Mouse (Mus musculus): ENCODE data around the gene Cyp26c1. TPM values are rescaled to one million over a fixed set of nuclear protein-coding genes. Genes with fewer than 3 reads are reported as not detected.

Cyp26c1 gene
- polyA plus RNA-seq, 1 experiment from 2014 or later, result not detected

DNA sequence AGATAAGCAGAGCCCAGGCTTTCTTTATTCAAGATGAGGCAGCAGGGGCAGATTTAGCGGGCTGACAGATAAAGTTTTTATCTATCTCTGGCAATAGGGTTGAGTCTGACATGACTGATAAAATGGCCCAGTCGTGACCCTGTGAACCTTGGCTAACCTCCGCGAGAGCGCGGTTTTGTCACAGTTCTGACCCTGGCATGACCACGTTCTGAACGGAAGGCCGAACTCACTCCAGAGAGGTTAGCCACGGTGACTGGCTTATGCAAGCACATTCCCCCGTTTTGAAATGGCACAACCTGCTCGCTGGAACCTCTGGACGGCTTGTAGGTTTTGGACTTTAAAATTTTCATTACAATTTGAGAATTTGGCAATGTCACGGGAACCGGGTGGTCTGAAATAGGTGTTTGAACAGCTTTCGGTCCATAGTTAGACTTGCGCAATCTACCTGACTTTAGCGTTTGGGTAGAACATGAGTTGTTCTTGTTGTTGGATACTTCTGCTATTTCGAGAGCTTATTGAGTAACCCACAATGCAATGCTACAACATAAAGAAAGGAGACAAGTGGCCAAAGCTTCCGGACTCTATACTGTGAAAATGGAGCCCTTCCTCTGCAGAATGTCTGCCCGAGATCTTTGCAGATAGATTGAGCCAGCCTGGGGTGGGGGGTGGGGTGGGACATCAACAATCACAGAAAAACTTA is 17.1 kb downstream of the Cyp26c1 start:
- Histone ChIP-seq H3K27ac (replicated peaks) (no peak overlapping the region), H3K36me3 (no peaks in the 10 kb centered on the region), H3K4me3 (no peak overlapping the region), H3K4me2 (replicated peaks) (no peak overlapping the region), H3K4me1 (peaks cover 14% of the 10 kb centered on the region), H3K9me3 (no peaks in the 10 kb centered on the region), H3K27me3 (peaks cover 83% of the 10 kb centered on the region), H3K9ac (replicated peaks) (no peak overlapping the region)
- ATAC-seq (ENCODE audit: low FRiP score, low read depth), result no peak
- WGBS, result 76% methylated on average over 21 of the region's 21 CpGs

GRCm38 (mm10) chr19:37703902-37704509 is 18.6 kb downstream of the Cyp26c1 start:
- Histone ChIP-seq H3K27me3 (peaks cover 68% of the 10 kb centered on the region), H3K4me3 (no peak overlapping the region), H3K27ac (replicated peaks) (no peak overlapping the region), H3K4me2 (replicated peaks) (no peak overlapping the region), H3K4me1 (peaks cover under 1% of the 10 kb centered on the region), H3K36me3 (no peaks in the 10 kb centered on the region), H3K9ac (replicated peaks) (no peak overlapping the region), H3K9me3 (no peaks in the 10 kb centered on the region)
- WGBS, result 11% methylated on average over 3 of the region's 3 CpGs
- ATAC-seq (ENCODE audit: low FRiP score, low read depth), result 0 out of 2 replicates have a peak, but pooled peaks have one; percentile 44

DNA sequence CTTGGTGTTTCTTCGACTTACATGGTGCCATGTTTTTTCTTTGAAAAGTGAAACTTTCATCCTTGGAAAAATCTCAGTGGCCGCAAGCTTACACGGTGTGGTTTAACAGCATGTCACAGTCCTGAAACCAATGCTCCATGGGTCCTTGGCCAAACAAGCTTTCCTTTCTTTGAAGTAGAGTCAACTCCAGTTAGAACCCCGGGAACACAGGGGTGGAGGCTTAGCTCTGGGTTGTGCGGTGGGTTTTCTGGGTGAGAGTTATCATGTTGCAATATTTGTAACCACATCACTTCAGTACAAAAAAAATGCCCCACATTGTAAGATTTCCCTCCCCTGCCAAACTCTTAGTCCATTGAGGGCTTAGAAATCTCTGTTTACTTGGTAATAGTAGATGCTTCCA is 20.3 kb downstream of the Cyp26c1 start:
- no peak overlapping the region for H3K27ac ChIP-seq (replicated peaks)
- no peak for ATAC-seq (ENCODE audit: low FRiP score, low read depth)
- H3K4me3 ChIP-seq, result no peak overlapping the region
- H3K27me3 ChIP-seq, result peaks cover 51% of the 10 kb centered on the region
- no peaks in the 10 kb centered on the region for H3K9me3 ChIP-seq
- no peaks in the 10 kb centered on the region for H3K36me3 ChIP-seq
- WGBS, result 91% methylated on average over 5 of the region's 5 CpGs
- H3K9ac ChIP-seq (replicated peaks), result no peak overlapping the region
- no peaks in the 10 kb centered on the region for H3K4me1 ChIP-seq
- H3K4me2 ChIP-seq (replicated peaks), result no peak overlapping the region

GRCm38 (mm10) chr19:37714681-37715080 is 29.3 kb downstream of the Cyp26c1 start:
- Histone ChIP-seq H3K4me3 (no peak overlapping the region), H3K9me3 (no peaks in the 10 kb centered on the region), H3K27me3 (no peaks in the 10 kb centered on the region), H3K4me2 (replicated peaks) (no peak overlapping the region), H3K27ac (replicated peaks) (no peak overlapping the region), H3K36me3 (no peaks in the 10 kb centered on the region), H3K9ac (replicated peaks) (no peak overlapping the region), H3K4me1 (no peaks in the 10 kb centered on the region)
- no peak for ATAC-seq (ENCODE audit: low FRiP score, low read depth)
- whole genome bisulfite sequencing, result 77% methylated on average over 10 of the region's 10 CpGs

DNA sequence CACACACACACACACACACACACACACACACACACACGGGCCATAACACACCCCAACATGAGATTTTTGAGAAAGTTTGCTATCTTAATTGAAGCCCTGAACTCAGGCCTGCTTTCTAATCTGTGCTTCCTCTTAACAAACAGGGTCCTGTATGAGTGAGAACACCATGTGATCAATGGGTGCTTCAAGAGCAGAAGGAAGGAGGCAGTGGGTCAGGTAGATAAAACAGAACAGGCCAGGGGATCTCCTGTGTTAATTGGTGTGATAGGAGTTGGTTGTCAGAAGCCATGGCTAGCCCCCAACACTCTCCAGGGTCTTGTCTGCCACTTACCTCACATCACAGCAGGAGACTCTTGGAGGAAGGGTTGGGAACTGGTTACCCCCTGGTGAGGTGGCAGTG is 30.6 kb downstream of the Cyp26c1 start:
- no peak for ATAC-seq (ENCODE audit: low FRiP score, low read depth)
- H3K27ac ChIP-seq (replicated peaks), result no peak overlapping the region
- H3K27me3 ChIP-seq, result no peaks in the 10 kb centered on the region
- no peaks in the 10 kb centered on the region for H3K36me3 ChIP-seq
- no peaks in the 10 kb centered on the region for H3K9me3 ChIP-seq
- no peak overlapping the region for H3K4me2 ChIP-seq (replicated peaks)
- no peak overlapping the region for H3K9ac ChIP-seq (replicated peaks)
- H3K4me1 ChIP-seq, result no peaks in the 10 kb centered on the region
- no peak overlapping the region for H3K4me3 ChIP-seq
- 63% methylated on average over 1 of the region's 1 CpGs for WGBS

GRCm38 (mm10) chr19:37716524-37717175 is 31.3 kb downstream of the Cyp26c1 start:
- Histone ChIP-seq H3K9ac (replicated peaks) (no peak overlapping the region), H3K36me3 (no peaks in the 10 kb centered on the region), H3K4me3 (no peak overlapping the region), H3K9me3 (no peaks in the 10 kb centered on the region), H3K4me1 (no peaks in the 10 kb centered on the region), H3K27ac (replicated peaks) (no peak overlapping the region), H3K27me3 (no peaks in the 10 kb centered on the region), H3K4me2 (replicated peaks) (no peak overlapping the region)
- ATAC-seq (ENCODE audit: low FRiP score, low read depth), result no peak
- 89% methylated on average over 12 of the region's 12 CpGs for WGBS

DNA sequence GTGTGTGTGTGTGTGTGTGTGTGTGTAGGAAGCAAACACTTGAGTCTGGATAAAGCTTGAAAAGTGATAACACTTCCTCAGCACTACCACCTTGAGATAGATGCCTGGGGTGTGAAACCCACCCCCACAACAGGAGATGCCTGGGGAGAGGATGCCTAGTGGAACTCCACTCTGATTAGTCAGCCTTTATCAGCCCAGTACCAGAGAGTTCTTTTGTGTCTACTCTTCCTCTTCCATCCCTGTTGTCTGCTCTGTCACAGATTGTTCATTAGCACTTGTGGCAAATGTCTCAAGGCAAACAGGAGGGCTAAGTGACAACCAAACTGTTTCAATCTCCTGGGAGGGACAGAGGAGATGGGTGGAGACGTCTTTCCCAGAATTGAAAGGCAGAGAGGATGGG is 33.8 kb downstream of the Cyp26c1 start:
- no peak overlapping the region for H3K4me3 ChIP-seq
- H3K27ac ChIP-seq (replicated peaks), result no peak overlapping the region
- no peaks in the 10 kb centered on the region for H3K9me3 ChIP-seq
- no peak overlapping the region for H3K9ac ChIP-seq (replicated peaks)
- no peaks in the 10 kb centered on the region for H3K27me3 ChIP-seq
- no peaks in the 10 kb centered on the region for H3K4me1 ChIP-seq
- WGBS, result 33% methylated on average over 1 of the region's 1 CpGs
- no peaks in the 10 kb centered on the region for H3K36me3 ChIP-seq
- no peak overlapping the region for H3K4me2 ChIP-seq (replicated peaks)
- ATAC-seq (ENCODE audit: low FRiP score, low read depth), result no peak

GRCm38 (mm10) chr19:37724591-37724990 is 39.2 kb downstream of the Cyp26c1 start:
- no peaks in the 10 kb centered on the region for H3K27me3 ChIP-seq
- no peak overlapping the region for H3K9ac ChIP-seq (replicated peaks)
- H3K9me3 ChIP-seq, result no peaks in the 10 kb centered on the region
- H3K4me1 ChIP-seq, result no peaks in the 10 kb centered on the region
- 98% methylated on average over 5 of the region's 5 CpGs for WGBS
- H3K27ac ChIP-seq (replicated peaks), result no peak overlapping the region
- H3K4me3 ChIP-seq, result no peak overlapping the region
- no peaks in the 10 kb centered on the region for H3K36me3 ChIP-seq
- H3K4me2 ChIP-seq (replicated peaks), result no peak overlapping the region
- no peak for ATAC-seq (ENCODE audit: low FRiP score, low read depth)

DNA sequence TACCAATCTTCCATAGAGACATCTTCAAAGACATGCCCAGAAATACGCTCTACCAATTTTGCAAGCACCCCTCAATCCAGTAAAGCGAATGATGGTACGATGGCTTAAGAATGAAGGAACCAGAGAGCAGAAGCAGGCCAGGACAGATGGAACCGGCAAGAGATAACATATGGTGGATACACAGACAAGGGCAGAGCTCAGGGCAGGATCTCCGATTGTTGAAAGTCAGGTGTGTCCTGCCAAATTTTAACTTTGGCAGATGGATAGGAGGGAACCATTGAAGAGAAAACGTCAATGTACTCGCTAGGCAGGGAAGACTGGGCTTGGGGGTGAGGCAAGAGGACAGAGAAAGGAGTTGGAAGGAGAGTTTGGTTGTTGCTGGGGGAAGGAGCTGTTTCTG is 41.2 kb downstream of the Cyp26c1 start:
- no peak overlapping the region for H3K9ac ChIP-seq (replicated peaks)
- no peak for ATAC-seq (ENCODE audit: low FRiP score, low read depth)
- no peak overlapping the region for H3K4me2 ChIP-seq (replicated peaks)
- no peak overlapping the region for H3K27ac ChIP-seq (replicated peaks)
- 93% methylated on average over 7 of the region's 7 CpGs for WGBS
- H3K36me3 ChIP-seq, result no peaks in the 10 kb centered on the region
- H3K4me3 ChIP-seq, result no peak overlapping the region
- no peaks in the 10 kb centered on the region for H3K9me3 ChIP-seq
- no peaks in the 10 kb centered on the region for H3K4me1 ChIP-seq
- no peaks in the 10 kb centered on the region for H3K27me3 ChIP-seq

- 97% methylated on average over 2 of the region's 2 CpGs for WGBS
- Histone ChIP-seq H3K9ac (replicated peaks) (no peak overlapping the region), H3K4me1 (no peaks in the 10 kb centered on the region), H3K4me2 (replicated peaks) (no peak overlapping the region), H3K36me3 (no peaks in the 10 kb centered on the region), H3K4me3 (no peak overlapping the region), H3K27me3 (no peaks in the 10 kb centered on the region), H3K9me3 (no peaks in the 10 kb centered on the region), H3K27ac (replicated peaks) (no peak overlapping the region)
- no peak for ATAC-seq (ENCODE audit: low FRiP score, low read depth)
These were observed 42.0 kb downstream of the Cyp26c1 start for GRCm38 (mm10) chr19:37727366-37727765.

GRCm38 (mm10) chr19:37735426-37735825 is 50.0 kb downstream of the Cyp26c1 start:
- Histone ChIP-seq H3K4me3 (no peak overlapping the region), H3K9ac (replicated peaks) (no peak overlapping the region), H3K27me3 (no peaks in the 10 kb centered on the region), H3K4me1 (no peaks in the 10 kb centered on the region), H3K4me2 (replicated peaks) (no peak overlapping the region), H3K36me3 (no peaks in the 10 kb centered on the region), H3K27ac (replicated peaks) (no peak overlapping the region), H3K9me3 (no peaks in the 10 kb centered on the region)
- ATAC-seq (ENCODE audit: low FRiP score, low read depth), result no peak
- WGBS, result 88% methylated on average over 8 of the region's 8 CpGs

DNA sequence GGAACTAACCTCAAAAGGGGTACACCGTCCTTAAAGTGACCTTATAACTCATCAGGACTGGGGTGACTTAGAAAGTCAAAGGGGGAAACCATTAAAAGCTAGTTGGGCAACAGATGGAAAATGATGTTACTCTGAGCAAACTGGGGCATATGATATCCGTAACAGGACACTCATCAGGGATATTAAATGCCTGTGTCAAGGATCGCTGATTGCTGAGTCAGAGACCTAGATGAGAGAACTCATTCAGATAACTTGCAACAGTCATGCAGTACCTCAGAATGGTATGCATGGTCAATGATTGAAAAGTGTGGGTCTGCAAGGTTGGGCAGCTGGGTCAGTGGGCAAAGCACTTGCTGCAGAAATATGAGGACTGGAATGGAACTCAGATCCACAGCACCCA is 53.2 kb downstream of the Cyp26c1 start:
- Histone ChIP-seq H3K9me3 (no peaks in the 10 kb centered on the region), H3K4me1 (no peaks in the 10 kb centered on the region), H3K27ac (replicated peaks) (no peak overlapping the region), H3K4me2 (replicated peaks) (no peak overlapping the region), H3K27me3 (no peaks in the 10 kb centered on the region), H3K36me3 (no peaks in the 10 kb centered on the region), H3K4me3 (no peak overlapping the region), H3K9ac (replicated peaks) (no peak overlapping the region)
- ATAC-seq (ENCODE audit: low FRiP score, low read depth), result no peak
- 91% methylated on average over 3 of the region's 3 CpGs for WGBS
